Mouse (Mus musculus): ENCODE data around the gene Ctsc. TPM values are rescaled to one million over a fixed set of nuclear protein-coding genes. Genes with fewer than 3 reads are reported as not detected.

Ctsc gene
- total RNA-seq, 2 experiments from 2014 or later = 45.5 to 65.4 TPM

Other genes with a start within 250 kb of the Ctsc start
- 3.7 and 7.3 TPM in 2 replicates for gene Rab38, start 152.2 kb downstream of the Ctsc start, total RNA-seq (2015; ENCODE audit: low replicate concordance)
- gene Rab38, start 152.2 kb downstream of the Ctsc start, total RNA-seq (2017; ENCODE audit: low replicate concordance) = 2.4 and 4.9 TPM in 2 replicates

Data from erythroblast, adult 5-6 weeks (primary cell).